Mouse (Mus musculus): ENCODE data around the gene Syt13.

DNA sequence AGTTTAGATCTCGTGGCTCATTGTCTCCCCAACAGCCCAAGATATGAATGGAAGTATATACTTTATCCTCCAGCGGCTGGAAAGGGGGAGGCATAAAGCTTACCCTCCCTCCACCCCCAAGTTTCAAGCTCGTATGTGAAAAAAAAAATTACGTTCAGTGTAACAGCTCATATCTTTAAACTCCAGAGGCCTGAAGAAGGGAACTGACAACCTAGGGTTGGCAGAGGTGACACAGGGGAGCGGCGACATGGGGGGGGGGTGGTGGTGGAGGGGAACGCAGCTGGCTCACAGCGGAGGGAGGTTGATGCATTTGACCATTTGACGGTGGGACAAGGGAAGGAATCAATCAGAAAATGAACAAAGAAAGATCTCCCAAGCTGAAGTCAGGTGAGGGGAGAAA, 56.2 kb downstream of the Syt13 start:
- TF ChIP-seq CTCF (conservative IDR thresholded peaks at IDR 0.05; ENCODE audit: low read length) (no peak), NANOG (IDR thresholded peaks at IDR 0.05; ENCODE audit: borderline replicate concordance, low read length) (no peak)
